Mouse (Mus musculus) neural tube, embryonic 15.5 days (tissue): ENCODE measurements at regions not wholly inside any gene's neighbourhood (a gene's known extent, or its start where the extent isn't known, plus 50 kb on each side); places are given as distances from the start of the nearest gene placed in this dataset.
"Not testable (repeated sequence)": the region's sequence is repeated elsewhere in the genome, so short reads cannot be mapped to it uniquely, and the experiment has no call there.

Source experiments
- ATAC-seq: fragments of 200-750 bp; cut with Nextera tagmentation; 2 replicates; pipeline ENCODE4 v1.8.0; 2017; ENCODE audit warnings: mild to moderate bottlenecking, moderate TSS enrichment, moderate library complexity; ENCODE audit not compliant: low FRiP score
- H3K27ac ChIP-seq: fragments of 300-500 bp; sonication (generic); replicated peaks from 2 replicates; pipeline ENCODE4 v1.5.1; 2015; ENCODE audit warnings: mild to moderate bottlenecking, inconsistent platforms
- H3K27me3 ChIP-seq: fragments of 300-500 bp; sonication (generic); replicated peaks from 2 replicates; pipeline ENCODE4 v1.6.1; 2015; ENCODE audit warnings: inconsistent platforms
- H3K36me3 ChIP-seq: fragments of 300-500 bp; sonication (generic); 2 replicates; pipeline ENCODE4 v1.6.1; 2015; ENCODE audit warnings: inconsistent platforms
- H3K4me1 ChIP-seq: fragments of 300-500 bp; sonication (generic); 2 replicates; pipeline ENCODE4 v1.6.1; 2015; ENCODE audit warnings: inconsistent platforms
- H3K4me2 ChIP-seq: fragments of 300-500 bp; sonication (generic); 2 replicates; pipeline ENCODE4 v1.6.1; 2015; ENCODE audit warnings: inconsistent platforms, mild to moderate bottlenecking, moderate library complexity
- H3K4me3 ChIP-seq: fragments of 300-500 bp; sonication (generic); replicated peaks from 2 replicates; pipeline ENCODE4 v1.5.1; 2015; ENCODE audit warnings: mild to moderate bottlenecking, inconsistent platforms
- H3K9ac ChIP-seq: fragments of 300-500 bp; sonication (generic); replicated peaks from 2 replicates; pipeline ENCODE4 v1.6.1; 2015; ENCODE audit warnings: mild to moderate bottlenecking, inconsistent platforms
- H3K9me3 ChIP-seq: fragments of 300-500 bp; sonication (generic); replicated peaks from 2 replicates; pipeline ENCODE4 v1.6.1; 2016; ENCODE audit warnings: inconsistent platforms
- WGBS: fragments of 180-500 bp; shearing (Covaris S2); methylation state at CpG from one replicate; pipeline ENCODE4 v1.1.7; 2015; ENCODE audit warnings: mixed read lengths; 5-methylcytosine and 5-hydroxymethylcytosine counted together

- no peaks in the 10 kb centered on the region for H3K4me1 ChIP-seq
- no peaks in the 10 kb centered on the region for H3K9me3 ChIP-seq
- 93% methylated on average over 1 of the region's 1 CpGs for WGBS
- no peak overlapping the region for H3K9ac ChIP-seq
- H3K4me2 ChIP-seq, result no peak overlapping the region
- no peak overlapping the region for H3K4me3 ChIP-seq
- no peaks in the 10 kb centered on the region for H3K27me3 ChIP-seq
- no peaks in the 10 kb centered on the region for H3K36me3 ChIP-seq
- no peak overlapping the region for H3K27ac ChIP-seq
- ATAC-seq, result no peak
Measured at GRCm38 (mm10) chr17:94866630-94867029, 116.8 kb upstream of the Mettl4 start.

GRCm38 (mm10) chr17:94864531-94865318, 114.9 kb upstream of the Mettl4 start:
- WGBS, result 13% methylated on average over 20 of the region's 21 CpGs
- peak; percentile 99 for ATAC-seq

GRCm38 (mm10) chr17:94854698-94855097, 104.9 kb upstream of the Mettl4 start:
- not testable (repeated sequence) for H3K36me3 ChIP-seq
- 91% methylated on average over 4 of the region's 4 CpGs for WGBS

More at GRCm38 (mm10) chr17:94864531-94865318, 114.9 kb upstream of the Mettl4 start:
- H3K36me3 ChIP-seq, H3K27me3 ChIP-seq, H3K4me1 ChIP-seq, H3K9me3 ChIP-seq: not testable (repeated sequence)
- Histone ChIP-seq H3K9ac (peak overlapping the region; percentile 53; the same call in 1 of the 2 replicates), H3K4me3 (peak overlapping the region; percentile 50), H3K27ac (0 out of 2 replicates have a peak overlapping the region, but pooled peaks have one; percentile 45), H3K4me2 (peak overlapping the region; percentile 72)

GRCm38 (mm10) chr17:94834446-94835117, 84.8 kb upstream of the Mettl4 start:
- H3K4me1 ChIP-seq, result peaks cover 14% of the 10 kb centered on the region
- H3K27me3 ChIP-seq, result no peaks in the 10 kb centered on the region
- peak overlapping the region; percentile 78 for H3K4me2 ChIP-seq
- peak overlapping the region; percentile 77 for H3K4me3 ChIP-seq
- WGBS, result under 1% methylated on average over 20 of the region's 20 CpGs
- peaks cover 9% of the 10 kb centered on the region for H3K36me3 ChIP-seq
- peak; percentile 99 for ATAC-seq
- peak overlapping the region; percentile 69 for H3K9ac ChIP-seq
- peak overlapping the region; percentile 81 for H3K27ac ChIP-seq
- no peaks in the 10 kb centered on the region for H3K9me3 ChIP-seq

More at GRCm38 (mm10) chr17:94854698-94855097, 104.9 kb upstream of the Mettl4 start:
- H3K9ac ChIP-seq, H3K27ac ChIP-seq, H3K27me3 ChIP-seq, ATAC-seq, H3K9me3 ChIP-seq, H3K4me3 ChIP-seq, H3K4me1 ChIP-seq, H3K4me2 ChIP-seq: not testable (repeated sequence)

- ATAC-seq, result peak; percentile 56
- peak overlapping the region; percentile 78 for H3K4me2 ChIP-seq
- not testable (repeated sequence) for H3K27me3 ChIP-seq, H3K9me3 ChIP-seq
- H3K9ac ChIP-seq, result peak overlapping the region; percentile 69
- H3K4me3 ChIP-seq, result peak overlapping the region; percentile 77
- peaks cover 14% of the 10 kb centered on the region for H3K4me1 ChIP-seq
- peaks cover 14% of the 10 kb centered on the region for H3K36me3 ChIP-seq
- peak overlapping the region; percentile 81 for H3K27ac ChIP-seq
- WGBS, result 6% methylated on average over 9 of the region's 9 CpGs
Measured at GRCm38 (mm10) chr17:94834067-94834445, 84.2 kb upstream of the Mettl4 start.

- H3K4me3 ChIP-seq, H3K9ac ChIP-seq, H3K27ac ChIP-seq, ATAC-seq, H3K4me2 ChIP-seq, H3K27me3 ChIP-seq, H3K4me1 ChIP-seq: not testable (repeated sequence)
- 100% methylated on average over 1 of the region's 1 CpGs for WGBS
- Histone ChIP-seq H3K9me3 (peaks cover 23% of the 10 kb centered on the region), H3K36me3 (peaks cover 35% of the 10 kb centered on the region)
Measured at GRCm38 (mm10) chr17:94826415-94826814, 76.6 kb upstream of the Mettl4 start.

GRCm38 (mm10) chr17:94808758-94809157, 58.9 kb upstream of the Mettl4 start:
- Histone ChIP-seq H3K4me2 (no peak overlapping the region), H3K27me3 (no peaks in the 10 kb centered on the region), H3K9ac (no peak overlapping the region), H3K36me3 (peaks cover 15% of the 10 kb centered on the region), H3K4me3 (no peak overlapping the region), H3K27ac (no peak overlapping the region), H3K4me1 (no peaks in the 10 kb centered on the region), H3K9me3 (peaks cover 23% of the 10 kb centered on the region)
- no peak for ATAC-seq
